Mouse (Mus musculus) kidney, postnatal 36 days (tissue): ENCODE measurements at regions not wholly inside any gene's neighbourhood (a gene's known extent, or its start where the extent isn't known, plus 50 kb on each side); places are given as distances from the start of the nearest gene placed in this dataset.

Experiments
- DNase-seq, 2 experiments: peaks; one replicate each; pipeline ENCODE4 v3.0.0; 2021 to 2022; ENCODE audit warnings: mixed read lengths in 2 of 2

DNA sequence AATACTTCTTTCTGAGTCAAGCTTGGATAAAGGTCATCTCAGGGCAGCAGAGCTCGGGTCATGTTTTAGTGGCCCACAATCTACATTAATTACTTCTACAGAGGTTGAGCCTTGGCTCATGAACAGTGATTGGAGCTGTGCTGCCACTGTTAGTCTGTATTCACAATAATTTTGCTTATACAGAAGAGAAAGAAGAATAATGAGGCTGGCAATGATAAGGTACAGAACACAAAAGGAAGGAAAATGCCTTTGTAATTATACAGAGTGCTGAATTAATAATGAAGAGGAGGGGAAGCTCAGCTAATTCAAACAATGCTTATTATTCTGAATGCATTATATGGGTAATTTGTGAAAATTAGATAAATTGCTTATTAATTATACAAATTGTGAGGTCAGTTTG, 573.9 kb upstream of the Cblb start:
- DNase-seq = no peak

DNA sequence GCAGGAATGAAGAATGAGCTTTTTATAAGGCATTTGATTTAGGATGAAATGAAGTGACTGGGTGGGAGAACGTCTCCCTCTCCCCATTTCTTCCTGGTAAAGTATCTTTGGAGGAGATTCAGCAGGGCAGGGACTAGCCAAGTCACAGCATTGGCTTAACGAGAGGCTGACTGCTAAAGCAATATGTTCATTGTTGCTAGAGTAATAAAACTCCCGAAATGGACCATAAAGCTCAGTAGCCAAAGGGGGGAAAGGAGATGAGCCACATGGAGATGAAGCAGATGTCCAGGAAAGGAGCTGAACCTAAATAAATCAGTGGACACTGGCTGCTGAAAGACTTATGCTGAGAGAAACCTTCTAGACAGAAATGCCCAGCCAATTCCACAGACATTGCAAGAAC, 555.3 kb upstream of the Cblb start:
- DNase-seq = no peak

- DNase-seq = no peak
These were observed 534.9 kb upstream of the Cblb start for GRCm38 (mm10) chr16:51496096-51496495.

DNA sequence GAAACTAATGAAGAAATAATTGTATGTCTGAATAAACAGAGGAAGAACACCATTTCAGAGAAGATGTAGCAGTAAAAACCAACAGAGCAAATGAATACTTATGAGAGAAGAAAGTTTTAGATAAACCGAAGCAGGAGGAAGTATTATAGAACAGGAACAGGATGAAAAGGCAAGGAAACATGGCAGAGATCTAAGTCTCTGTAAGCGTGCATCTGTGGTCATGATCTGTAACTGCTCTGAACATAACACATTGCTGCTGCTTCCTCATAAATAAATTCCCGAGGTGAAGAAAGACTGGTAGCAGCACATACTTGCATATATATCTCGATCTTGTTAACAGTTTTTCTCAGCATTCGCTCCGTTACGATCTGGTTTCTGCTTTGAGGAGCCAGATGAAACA, 533.2 kb upstream of the Cblb start:
- no peak for DNase-seq

DNA sequence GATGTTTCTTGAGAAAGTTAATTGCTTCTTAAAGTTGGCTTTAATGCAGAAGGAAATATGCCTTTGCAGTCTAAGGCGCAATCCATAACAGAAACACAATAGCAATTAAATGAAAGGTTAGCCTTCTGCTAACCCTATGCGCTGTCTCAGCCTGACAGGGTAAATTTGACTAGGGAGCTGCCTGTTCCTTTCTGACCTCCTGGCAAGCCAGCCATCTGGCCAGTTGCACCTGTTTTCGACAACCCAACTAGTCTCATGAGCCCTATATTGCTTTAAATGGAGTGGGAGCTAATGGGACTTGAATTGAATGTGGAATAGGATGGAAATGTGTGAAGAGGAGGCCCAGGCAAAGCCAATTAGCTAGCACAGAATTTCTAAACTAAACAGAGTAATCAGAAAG, 513.9 kb upstream of the Cblb start:
- DNase-seq = no peak

GRCm38 (mm10) chr16:51520762-51521161, 510.3 kb upstream of the Cblb start:
- DNase-seq = no peak

GRCm38 (mm10) chr16:51521317-51522092, 509.5 kb upstream of the Cblb start:
- DNase-seq = no peak

GRCm38 (mm10) chr16:51524023-51524422, 507.0 kb upstream of the Cblb start:
- DNase-seq = no peak

DNA sequence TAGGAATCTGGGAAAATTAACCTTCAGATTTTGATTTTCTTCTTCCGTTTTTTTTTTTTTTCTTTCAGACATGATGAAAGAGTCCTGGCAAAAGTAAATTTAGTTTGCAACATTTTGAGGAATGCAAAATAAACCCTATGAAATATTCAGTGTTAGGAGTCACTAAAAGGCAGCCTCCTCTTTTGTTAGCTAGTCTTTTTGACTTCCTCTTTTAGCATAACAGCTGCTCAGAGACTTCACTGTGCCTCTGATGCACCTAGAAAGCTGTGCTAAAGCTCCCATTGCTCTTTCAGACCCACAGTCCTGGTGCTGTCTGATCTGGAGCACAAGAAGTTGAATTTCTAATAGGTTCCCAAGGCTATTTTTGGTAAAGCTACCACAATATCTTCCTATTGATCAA, 498.5 kb upstream of the Cblb start:
- DNase-seq = no peak

GRCm38 (mm10) chr16:51543769-51544168, 487.3 kb upstream of the Cblb start:
- peak in 1 of 2 experiments; percentile 15 for DNase-seq

DNA sequence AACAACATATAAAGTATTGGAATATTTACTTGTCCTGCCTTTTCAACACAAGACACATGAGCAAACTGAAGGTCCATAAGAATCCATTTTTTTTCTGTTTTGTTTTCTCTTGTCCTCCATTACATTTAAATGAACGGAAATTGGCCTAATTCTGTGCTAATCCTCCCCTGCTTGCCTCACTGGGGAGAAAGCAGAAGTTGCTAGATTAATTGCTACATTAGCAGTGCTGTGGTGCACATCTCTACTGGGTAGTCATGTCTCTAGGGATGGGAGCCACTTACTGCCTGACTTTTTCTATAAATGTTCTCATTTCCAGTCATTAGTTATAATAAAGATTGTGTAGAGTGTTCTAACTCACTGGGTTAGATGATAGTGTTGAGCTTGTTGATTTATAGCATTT, 484.0 kb upstream of the Cblb start:
- no peak for DNase-seq

- peak; percentile 24 to 57 for DNase-seq
These were observed 468.0 kb upstream of the Cblb start for GRCm38 (mm10) chr16:51562866-51563658.

DNA sequence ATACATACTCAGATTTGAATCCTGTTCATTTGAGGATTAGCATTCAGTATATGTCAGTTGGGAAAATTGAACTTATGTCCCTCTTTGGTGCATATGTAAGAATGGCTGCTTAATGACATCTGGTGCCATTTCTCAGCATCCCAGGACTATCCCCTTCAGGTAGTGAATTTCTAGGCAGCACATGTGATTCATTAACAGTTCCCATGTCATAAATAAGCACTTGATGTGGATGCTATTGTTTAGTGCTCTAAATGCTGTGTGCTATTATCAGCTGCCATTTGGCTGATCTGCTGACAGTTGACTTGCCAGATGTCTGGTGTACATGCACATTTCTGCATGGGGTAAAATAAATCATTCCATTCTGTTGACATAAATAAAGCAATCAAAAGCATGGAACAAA, 467.0 kb upstream of the Cblb start:
- no peak for DNase-seq

DNA sequence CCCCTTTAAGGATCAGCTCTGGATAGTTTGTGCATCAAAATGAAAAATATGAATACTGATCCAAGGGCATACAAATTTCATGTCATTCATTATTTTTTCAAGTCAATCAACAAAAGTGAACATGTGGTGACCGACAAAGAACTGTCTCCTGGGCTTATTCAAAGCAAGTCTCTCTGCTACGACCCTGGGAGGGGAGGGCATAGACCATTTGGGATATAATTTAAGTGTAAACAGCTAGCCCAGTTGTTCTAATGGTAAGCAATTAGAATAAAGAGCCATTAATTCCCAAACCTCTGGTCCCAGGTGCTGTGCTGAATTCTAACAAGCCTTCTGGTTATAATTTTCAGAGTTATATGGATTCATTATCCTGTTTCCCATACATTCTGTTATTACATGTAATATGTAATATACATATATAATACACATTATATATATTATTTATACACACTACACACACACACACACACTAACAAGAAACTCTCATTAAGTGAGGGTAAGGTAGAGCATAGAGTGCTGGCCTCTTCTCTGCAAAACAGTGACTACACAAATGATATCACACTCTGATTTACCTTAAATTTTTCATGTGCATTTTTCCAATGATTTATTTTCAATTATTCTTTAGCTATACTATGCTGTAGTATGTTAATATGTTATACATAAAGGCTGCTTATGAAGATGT, 453.0 kb upstream of the Cblb start:
- no peak for DNase-seq

DNA sequence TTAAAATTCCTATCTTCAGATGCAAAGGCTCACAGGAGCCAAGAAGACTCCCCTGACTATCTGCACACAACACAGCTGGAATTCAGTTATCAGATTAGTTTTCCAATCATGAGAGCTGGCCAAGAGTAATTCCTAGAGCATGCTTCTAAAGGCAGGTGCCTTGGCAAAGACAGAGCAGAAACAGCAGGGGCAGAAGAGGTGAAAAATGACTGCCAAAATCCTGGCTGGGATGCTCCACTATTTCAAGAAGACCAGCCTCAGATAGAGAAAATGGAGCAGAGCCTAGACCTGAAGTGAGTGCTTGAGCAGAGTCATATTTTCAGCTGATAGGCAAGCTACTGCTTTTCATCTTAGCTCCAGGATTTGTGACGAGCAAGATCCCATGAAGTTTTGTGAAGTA, 450.5 kb upstream of the Cblb start:
- DNase-seq = no peak

GRCm38 (mm10) chr16:51589924-51590397, 441.1 kb upstream of the Cblb start:
- DNase-seq = no peak

DNA sequence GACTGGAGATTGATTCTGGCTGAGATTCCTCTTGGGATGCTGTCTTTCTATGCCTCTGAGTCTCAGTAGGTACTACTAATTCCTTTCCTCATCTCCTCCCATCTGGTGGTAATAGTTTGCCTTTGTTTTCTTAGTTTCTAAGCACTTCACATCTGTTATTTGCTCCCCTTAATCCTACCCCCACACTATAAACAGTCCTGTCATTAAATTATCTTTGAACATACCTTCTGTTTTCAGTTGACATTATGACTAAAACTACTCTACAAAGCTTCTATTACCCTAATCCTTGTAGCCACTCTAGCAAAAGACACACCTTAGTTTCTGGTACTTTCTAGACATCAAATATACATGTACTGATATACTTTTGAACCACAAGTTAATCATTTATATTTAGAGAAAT, 413.4 kb upstream of the Cblb start:
- DNase-seq = no peak

GRCm38 (mm10) chr16:51646646-51647045, 384.4 kb upstream of the Cblb start:
- no peak for DNase-seq

GRCm38 (mm10) chr16:51650100-51650499, 380.9 kb upstream of the Cblb start:
- no peak for DNase-seq

DNA sequence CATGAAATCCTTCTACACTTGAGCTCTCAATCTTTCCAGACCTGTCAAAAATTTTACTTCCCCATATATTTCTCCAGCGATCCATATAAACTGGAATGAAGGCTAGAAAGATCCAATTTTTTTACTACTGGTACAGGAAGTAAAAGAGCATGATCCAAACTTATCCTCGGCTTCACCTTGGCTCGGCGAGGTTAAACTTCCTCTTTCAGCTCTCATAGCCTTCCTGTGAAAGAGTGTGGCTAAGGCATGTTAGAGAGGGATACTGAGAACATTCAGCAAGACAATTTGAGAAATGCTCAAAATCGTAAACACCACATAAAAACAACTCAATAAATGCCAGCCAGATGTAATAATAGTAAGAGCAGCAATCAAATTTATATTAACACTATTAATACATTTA, 380.3 kb upstream of the Cblb start:
- DNase-seq = no peak

GRCm38 (mm10) chr16:51661693-51662092, 369.3 kb upstream of the Cblb start:
- no peak for DNase-seq

- no peak for DNase-seq
These were observed 366.7 kb upstream of the Cblb start for GRCm38 (mm10) chr16:51664325-51664724.

- no peak for DNase-seq
These were observed 355.9 kb upstream of the Cblb start for GRCm38 (mm10) chr16:51675101-51675500.

DNA sequence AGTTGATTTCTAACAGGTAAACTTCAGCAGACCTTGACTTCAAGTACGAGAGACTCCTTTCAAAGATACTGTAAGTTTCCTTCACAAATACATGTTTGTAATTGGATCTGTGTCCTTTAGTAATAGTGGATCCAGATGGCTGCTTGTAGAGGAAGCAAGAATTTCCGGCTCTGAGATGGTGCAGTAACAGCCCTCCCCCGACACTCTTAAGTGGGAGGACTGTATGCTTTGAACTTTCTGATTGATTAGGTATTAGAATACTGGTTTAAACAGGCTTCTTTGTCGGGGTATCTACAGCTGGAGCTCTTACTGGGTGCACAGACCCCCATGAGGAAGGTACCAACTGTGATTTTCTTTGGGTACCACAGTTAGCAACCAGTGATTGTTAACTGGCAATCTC, 355.0 kb upstream of the Cblb start:
- no peak for DNase-seq
